Mouse (Mus musculus) lung, embryonic 15.5 days (tissue): ENCODE data around the gene Reep1. TPM values are rescaled to one million over a fixed set of nuclear protein-coding genes. Genes with fewer than 3 reads are reported as not detected.

Source experiments
- polyA plus RNA-seq: library from polyadenylated mRNA; unstranded; fragments of >200 nt; fragmentation: Nextera tagmentation; extraction: Ambion mirVana; gene quantifications from 2 replicates; pipeline ENCODE4 v1.2.1, GENCODE M21; 2015

Gene Reep1
- polyA plus RNA-seq, 1 experiment from 2014 or later = 18.1 TPM

Other genes starting within 250 kb of the Reep1 start
- gene Rnf103, start 213.7 kb upstream of the Reep1 start, polyA plus RNA-seq = 15.7 and 15.8 TPM in 2 replicates
- 64.8 and 65.7 TPM in 2 replicates for gene Chmp3, start 163.8 kb upstream of the Reep1 start, polyA plus RNA-seq
- 51.1 and 52.0 TPM in 2 replicates for gene Kdm3a, start 74.6 kb upstream of the Reep1 start, polyA plus RNA-seq
- 59.0 and 59.3 TPM in 2 replicates for gene Mrpl35, start 119.4 kb downstream of the Reep1 start, polyA plus RNA-seq
- 185 and 188 TPM in 2 replicates for gene Immt, start 123.8 kb downstream of the Reep1 start, polyA plus RNA-seq
- 92.4 and 95.0 TPM in 2 replicates for gene Ptcd3, start 201.2 kb downstream of the Reep1 start, polyA plus RNA-seq
- 29.0 and 35.1 TPM in 2 replicates for gene Polr1a, start 201.5 kb downstream of the Reep1 start, polyA plus RNA-seq